Mouse (Mus musculus): Measurements from ENCODE around the gene Gm21693. TPM values are rescaled to one million over a fixed set of nuclear protein-coding genes. Genes with fewer than 3 reads are reported as not detected.
"Not testable (repeated sequence)": the region's sequence is repeated elsewhere in the genome, so short reads cannot be mapped to it uniquely, and the experiment has no call there.

The Gm21693 gene
- not detected in 2 replicates for polyA plus RNA-seq (2016; fragmentation: Nextera tagmentation; extraction: Ambion mirVana)

GRCm38 (mm10) chrY:3345229-3345628 lies at the start of gene Gm21693:
Gene Gm21693, minus strand, starts transcription at chrY:3345329.
- not testable (repeated sequence) for H3K36me3 ChIP-seq; H3K9me3 ChIP-seq (replicated peaks); H3K9ac ChIP-seq; H3K27me3 ChIP-seq (replicated peaks); H3K4me2 ChIP-seq; H3K4me1 ChIP-seq (replicated peaks); H3K4me3 ChIP-seq; H3K27ac ChIP-seq (ENCODE audit: poor library complexity, severe bottlenecking); ATAC-seq (ENCODE audit: insufficient number of reproducible peaks, low FRiP score)
- no CpG with 5 or more reads among the region's 9 CpGs for WGBS

- ATAC-seq (ENCODE audit: insufficient number of reproducible peaks, low FRiP score): not testable (repeated sequence)
- no CpG with 5 or more reads among the region's 11 CpGs for WGBS
Measured at GRCm38 (mm10) chrY:3340661-3341060, 4.5 kb downstream of the Gm21693 start.

DNA sequence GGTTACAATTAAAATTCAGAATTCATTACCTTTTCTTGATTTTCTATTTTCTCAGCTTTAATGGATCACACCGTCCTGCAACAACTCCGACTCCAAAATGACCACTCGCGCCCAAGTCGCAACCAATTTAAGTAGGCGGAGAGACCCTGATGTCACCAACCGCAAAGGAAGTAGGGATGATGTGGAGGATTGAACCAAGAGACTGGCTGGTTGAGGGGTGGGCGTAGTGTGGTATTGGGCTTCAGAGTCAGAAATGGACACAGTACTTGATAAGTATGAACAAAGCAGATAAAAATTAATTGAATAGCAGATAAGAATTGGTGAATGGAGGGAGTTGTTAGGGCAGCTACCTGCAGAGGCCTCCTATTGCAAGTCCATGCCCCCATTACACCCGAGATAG lies 38.8 kb downstream of the Gm21693 start, which contains the start of gene Gm21677:
Gene Gm21677, minus strand, starts transcription at position 101 of the 400 bp plus-strand sequence.
- not testable (repeated sequence) for H3K4me1 ChIP-seq (replicated peaks); H3K36me3 ChIP-seq; H3K9ac ChIP-seq; H3K4me2 ChIP-seq; ATAC-seq (ENCODE audit: insufficient number of reproducible peaks, low FRiP score); H3K9me3 ChIP-seq (replicated peaks); H3K27me3 ChIP-seq (replicated peaks); H3K27ac ChIP-seq (ENCODE audit: poor library complexity, severe bottlenecking); H3K4me3 ChIP-seq
- whole genome bisulfite sequencing: no CpG with 5 or more reads among the region's 9 CpGs

More at GRCm38 (mm10) chrY:3340661-3341060, 4.5 kb downstream of the Gm21693 start:
- not testable (repeated sequence) for H3K36me3 ChIP-seq; H3K4me1 ChIP-seq (replicated peaks); H3K9ac ChIP-seq; H3K4me2 ChIP-seq; H3K9me3 ChIP-seq (replicated peaks); H3K27ac ChIP-seq (ENCODE audit: poor library complexity, severe bottlenecking); H3K4me3 ChIP-seq; H3K27me3 ChIP-seq (replicated peaks)

Other genes starting within 250 kb of the Gm21693 start
- gene Gm21677, start 38.9 kb downstream of the Gm21693 start, polyA plus RNA-seq (2016; fragmentation: Nextera tagmentation; extraction: Ambion mirVana): not detected in 2 replicates
- gene Gm21704, start 64.8 kb upstream of the Gm21693 start, polyA plus RNA-seq (2016; fragmentation: Nextera tagmentation; extraction: Ambion mirVana): not detected in 2 replicates
- not detected in 2 replicates for gene Gm21708, start 64.8 kb upstream of the Gm21693 start, polyA plus RNA-seq (2016; fragmentation: Nextera tagmentation; extraction: Ambion mirVana)

Data from heart, embryonic 12.5 days (tissue).